Comparison of ENCODE assay signal across 16 mouse cellular contexts in genomic region chr2:74734451-74734850, GRCm38 (mm10). TPM values are rescaled to one million over a fixed set of nuclear protein-coding genes. Genes with fewer than 3 reads are reported as not detected.
DNase-seq lines count a peak whose midpoint lies in the region; ATAC-seq lines count a peak whose summit lies in the region.
"Had no signal": no experiment of that assay in that cellular context is flagged by ENCODE, and none has a peak within 500 bp of the region (broad histone marks: within the 10 kb centered on the region; RNA-seq: fewer than 3 reads in every experiment).

No protein-coding gene starts in this region.

- WGBS in liver, embryonic 11.5 days, result 5% methylated on average over 13 of the region's 13 CpGs
- under 1% methylated on average over 13 of the region's 13 CpGs for WGBS in hindbrain, embryonic 10.5 days
- 7% methylated on average over 13 of the region's 13 CpGs for WGBS in intestine, embryonic 14.5 days
- WGBS in neural tube, embryonic 14.5 days, result 5% methylated on average over 13 of the region's 13 CpGs

- peak; percentile 36 for DNase-seq in liver, embryonic 11.5 days (ENCODE audit: low spot score)
- DNase-seq in liver, result no peak
- peak; percentile 51 for DNase-seq in hindbrain, embryonic 10.5 days (ENCODE audit: low spot score)
- DNase-seq in intestine, embryonic 14.5 days (ENCODE audit: low spot score), result peak; percentile 74
- no peak for DNase-seq in gastrocnemius, postnatal 4 days (ENCODE audit: low spot score in 2 of 2)
- DNase-seq: cerebellum, postnatal 25 days; heart, postnatal 4 days; lung, postnatal 14 days had no signal

- no peaks in the 10 kb centered on the region; the same call in 1 of the 2 replicates for H3K4me1 ChIP-seq in liver, embryonic 11.5 days (replicated peaks; ENCODE audit: control insufficient read depth, insufficient read depth, low read length)
- H3K4me1 ChIP-seq in hindbrain, embryonic 10.5 days (replicated peaks), result peaks cover 17% of the 10 kb centered on the region
- H3K4me1 ChIP-seq in intestine, embryonic 14.5 days (replicated peaks; ENCODE audit: control insufficient read depth, insufficient read depth, low read length), result peaks cover 3% of the 10 kb centered on the region; the same call in 1 of the 2 replicates
- H3K4me1 ChIP-seq in neural tube, embryonic 14.5 days (ENCODE audit: control insufficient read depth, insufficient read depth, low read length), result peaks cover 88% of the 10 kb centered on the region

- H3K4me2 ChIP-seq in liver, embryonic 11.5 days, result no peak overlapping the region
- peak overlapping the region; percentile 49 for H3K4me2 ChIP-seq in intestine, embryonic 14.5 days (ENCODE audit: low read length)
- peak overlapping the region; percentile 66 for H3K4me2 ChIP-seq in neural tube, embryonic 14.5 days (ENCODE audit: low read depth, low read length)

- no peak for ATAC-seq in liver, embryonic 11.5 days (replicated peaks; ENCODE audit: low FRiP score)
- ATAC-seq in intestine, embryonic 14.5 days (replicated peaks; ENCODE audit: low FRiP score, low TSS enrichment, low read depth), result no peak; the same call in 1 of the 2 replicates
- peak; percentile 66 for ATAC-seq in neural tube, embryonic 14.5 days (ENCODE audit: low read depth)
- ATAC-seq in activated CD4-positive, CD25-positive, alpha-beta regulatory T cell, adult 4 months, result no peak

- H3K27ac ChIP-seq in liver, embryonic 11.5 days (ENCODE audit: low read depth, low read length), result no peak overlapping the region
- peak overlapping the region; percentile 84 for H3K27ac ChIP-seq in hindbrain, embryonic 10.5 days
- H3K27ac ChIP-seq in intestine, embryonic 14.5 days (ENCODE audit: low read depth), result peak overlapping the region; percentile 70
- peak overlapping the region; percentile 92 for H3K27ac ChIP-seq in neural tube, embryonic 14.5 days (ENCODE audit: low read depth, low read length)
- H3K27ac ChIP-seq: layer of hippocampus, adult 2 months; liver, embryonic 14.5 days had no signal

- no peaks in the 10 kb centered on the region for H3K36me3 ChIP-seq in liver, embryonic 11.5 days (ENCODE audit: control insufficient read depth, insufficient read depth, low read length)
- no peaks in the 10 kb centered on the region for H3K36me3 ChIP-seq in hindbrain, embryonic 10.5 days
- no peaks in the 10 kb centered on the region for H3K36me3 ChIP-seq in intestine, embryonic 14.5 days (ENCODE audit: control insufficient read depth, insufficient read depth, low read length)
- H3K36me3 ChIP-seq in neural tube, embryonic 14.5 days (ENCODE audit: control insufficient read depth, insufficient read depth, low read length), result peaks cover 7% of the 10 kb centered on the region; the same call in 1 of the 2 replicates

- H3K9me3 ChIP-seq in liver, embryonic 11.5 days (ENCODE audit: control insufficient read depth, low read length), result no peaks in the 10 kb centered on the region
- no peaks in the 10 kb centered on the region for H3K9me3 ChIP-seq in hindbrain, embryonic 10.5 days
- no peaks in the 10 kb centered on the region for H3K9me3 ChIP-seq in intestine, embryonic 14.5 days (ENCODE audit: control insufficient read depth, low read length)
- H3K9me3 ChIP-seq in neural tube, embryonic 14.5 days (ENCODE audit: control insufficient read depth, low read length), result no peaks in the 10 kb centered on the region

- no peak overlapping the region for H3K9ac ChIP-seq in liver, embryonic 11.5 days (ENCODE audit: low read depth, low read length)
- H3K9ac ChIP-seq in intestine, embryonic 14.5 days (ENCODE audit: low read length), result peak overlapping the region; percentile 43
- peak overlapping the region; percentile 62 for H3K9ac ChIP-seq in neural tube, embryonic 14.5 days (replicated peaks; ENCODE audit: low read depth, low read length)
- H3K9ac ChIP-seq: liver, embryonic 14.5 days had no signal

- H3K27me3 ChIP-seq in liver, embryonic 11.5 days (replicated peaks; ENCODE audit: control insufficient read depth, insufficient read depth, low read length), result peaks cover 98% of the 10 kb centered on the region
- H3K27me3 ChIP-seq in hindbrain, embryonic 10.5 days (ENCODE audit: insufficient read depth, poor library complexity, severe bottlenecking), result peaks cover 100% of the 10 kb centered on the region
- H3K27me3 ChIP-seq in intestine, embryonic 14.5 days (replicated peaks; ENCODE audit: control insufficient read depth, insufficient read depth, low read length), result peaks cover 97% of the 10 kb centered on the region
- no peaks in the 10 kb centered on the region for H3K27me3 ChIP-seq in neural tube, embryonic 14.5 days (ENCODE audit: control insufficient read depth, insufficient read depth, low read length)

- no peak overlapping the region for H3K4me3 ChIP-seq in liver, embryonic 11.5 days (ENCODE audit: low read depth, low read length)
- H3K4me3 ChIP-seq in hindbrain, embryonic 10.5 days, result peak overlapping the region; percentile 45
- H3K4me3 ChIP-seq in intestine, embryonic 14.5 days (ENCODE audit: low read depth, low read length), result peak overlapping the region; percentile 23; the same call in 1 of the 2 replicates
- peak overlapping the region; percentile 15; the same call in 1 of the 2 replicates for H3K4me3 ChIP-seq in neural tube, embryonic 14.5 days (ENCODE audit: low read depth, low read length)
- H3K4me3 ChIP-seq: erythroblast, embryonic 14.5 days; layer of hippocampus, adult 2 months had no signal

RNA-seq across cellular contexts. Expression of gene Gm28230, which starts 7.9 kb away (rescaled TPM):
- not detected in 2 replicates for polyA plus RNA-seq in liver, embryonic 11.5 days (2014; fragmentation: Nextera tagmentation; extraction: Ambion mirVana)
- not detected in 2 replicates for polyA plus RNA-seq in hindbrain, embryonic 10.5 days (2016; fragmentation: Nextera tagmentation; extraction: Ambion mirVana)
- polyA plus RNA-seq in intestine, embryonic 14.5 days (2014; fragmentation: Nextera tagmentation; extraction: Ambion mirVana), result 0.38 and 0.66 TPM in 2 replicates
- 1.4 and 2.5 TPM in 2 replicates for polyA plus RNA-seq in neural tube, embryonic 14.5 days (2014; fragmentation: Nextera tagmentation; extraction: Ambion mirVana)
- total RNA-seq in gastrocnemius, postnatal 4 days (2021), result under 1 TPM; 0.47 to 0.74 TPM
- not detected for polyA plus RNA-seq in activated CD4-positive, CD25-positive, alpha-beta regulatory T cell, adult 4 months (2017; shearing (Covaris generic))
- total RNA-seq: heart, postnatal 4 days; layer of hippocampus, adult 2 months; left cerebral cortex, postnatal 10 days; midbrain, postnatal 0 days had no signal
- polyA plus RNA-seq: erythroblast, embryonic 14.5 days; liver, embryonic 14.5 days; midbrain, postnatal 0 days had no signal

RNA-seq across cellular contexts. Expression of gene Hoxd4, which starts 22.7 kb away (rescaled TPM):
- polyA plus RNA-seq in liver, embryonic 11.5 days (2014; fragmentation: Nextera tagmentation; extraction: Ambion mirVana), result 0.14 and 0.18 TPM in 2 replicates
- 0.14 and 2.6 TPM in 2 replicates for polyA plus RNA-seq in hindbrain, embryonic 10.5 days (2016; fragmentation: Nextera tagmentation; extraction: Ambion mirVana)
- polyA plus RNA-seq in intestine, embryonic 14.5 days (2014; fragmentation: Nextera tagmentation; extraction: Ambion mirVana), result 1.6 and 2.9 TPM in 2 replicates
- polyA plus RNA-seq in neural tube, embryonic 14.5 days (2014; fragmentation: Nextera tagmentation; extraction: Ambion mirVana), result 4.7 and 5.5 TPM in 2 replicates
- total RNA-seq in gastrocnemius, postnatal 4 days (2021), result 1 to 10 TPM; 4.1 to 6.1 TPM
- polyA plus RNA-seq in activated CD4-positive, CD25-positive, alpha-beta regulatory T cell, adult 4 months (2017; shearing (Covaris generic)), result not detected
- total RNA-seq: layer of hippocampus, adult 2 months; left cerebral cortex, postnatal 10 days had no signal
- polyA plus RNA-seq: midbrain, postnatal 0 days had no signal

RNA-seq across cellular contexts. Expression of gene Hoxd3, which starts 22.7 kb away (rescaled TPM):
- polyA plus RNA-seq in liver, embryonic 11.5 days (2014; fragmentation: Nextera tagmentation; extraction: Ambion mirVana), result 0.47 and 0.87 TPM in 2 replicates
- 15.5 and 55.9 TPM in 2 replicates for polyA plus RNA-seq in hindbrain, embryonic 10.5 days (2016; fragmentation: Nextera tagmentation; extraction: Ambion mirVana)
- 27.6 and 27.8 TPM in 2 replicates for polyA plus RNA-seq in intestine, embryonic 14.5 days (2014; fragmentation: Nextera tagmentation; extraction: Ambion mirVana)
- polyA plus RNA-seq in neural tube, embryonic 14.5 days (2014; fragmentation: Nextera tagmentation; extraction: Ambion mirVana), result 13.5 and 13.9 TPM in 2 replicates
- total RNA-seq in gastrocnemius, postnatal 4 days (2021), result under 1 TPM in 1 of 2 experiments, not detected in 1; 0.12 TPM
- not detected for polyA plus RNA-seq in activated CD4-positive, CD25-positive, alpha-beta regulatory T cell, adult 4 months (2017; shearing (Covaris generic))
- total RNA-seq: layer of hippocampus, adult 2 months; left cerebral cortex, postnatal 10 days had no signal
- polyA plus RNA-seq: erythroblast, embryonic 14.5 days; midbrain, postnatal 0 days had no signal

RNA-seq across cellular contexts. Expression of gene Hoxd1, which starts 28.3 kb away (rescaled TPM):
- polyA plus RNA-seq in liver, embryonic 11.5 days (2014; fragmentation: Nextera tagmentation; extraction: Ambion mirVana), result 0.11 TPM in 1 of 2 replicates, not detected in the other
- 0.14 and 0.60 TPM in 2 replicates for polyA plus RNA-seq in hindbrain, embryonic 10.5 days (2016; fragmentation: Nextera tagmentation; extraction: Ambion mirVana)
- polyA plus RNA-seq in intestine, embryonic 14.5 days (2014; fragmentation: Nextera tagmentation; extraction: Ambion mirVana), result 0.62 TPM in 1 of 2 replicates, not detected in the other
- 0.32 and 4.6 TPM in 2 replicates for polyA plus RNA-seq in neural tube, embryonic 14.5 days (2014; fragmentation: Nextera tagmentation; extraction: Ambion mirVana)
- total RNA-seq in gastrocnemius, postnatal 4 days (2021), result under 1 TPM in 1 of 2 experiments, not detected in 1; 0.20 TPM
- not detected for polyA plus RNA-seq in activated CD4-positive, CD25-positive, alpha-beta regulatory T cell, adult 4 months (2017; shearing (Covaris generic))
- total RNA-seq: heart, postnatal 4 days; midbrain, postnatal 0 days had no signal
- polyA plus RNA-seq: erythroblast, embryonic 14.5 days; liver, embryonic 14.5 days; midbrain, postnatal 0 days; testis, adult 2 months had no signal

RNA-seq across cellular contexts. Expression of gene Hoxd8, which starts 30.0 kb away (rescaled TPM):
- polyA plus RNA-seq in liver, embryonic 11.5 days (2014; fragmentation: Nextera tagmentation; extraction: Ambion mirVana), result 0.82 and 1.2 TPM in 2 replicates
- polyA plus RNA-seq in hindbrain, embryonic 10.5 days (2016; fragmentation: Nextera tagmentation; extraction: Ambion mirVana), result not detected in 2 replicates
- polyA plus RNA-seq in intestine, embryonic 14.5 days (2014; fragmentation: Nextera tagmentation; extraction: Ambion mirVana), result 6.1 and 8.4 TPM in 2 replicates
- 19.9 and 23.6 TPM in 2 replicates for polyA plus RNA-seq in neural tube, embryonic 14.5 days (2014; fragmentation: Nextera tagmentation; extraction: Ambion mirVana)
- 10 to 100 TPM; 35.9 to 41.6 TPM for total RNA-seq in gastrocnemius, postnatal 4 days (2021)
- polyA plus RNA-seq in activated CD4-positive, CD25-positive, alpha-beta regulatory T cell, adult 4 months (2017; shearing (Covaris generic)), result not detected
- total RNA-seq: layer of hippocampus, adult 2 months; left cerebral cortex, postnatal 10 days had no signal
- polyA plus RNA-seq: erythroblast, embryonic 14.5 days; midbrain, postnatal 0 days had no signal

Comparison
In these comparisons a context has a peak if more than half of its experiments do, and no peak if none do; other contexts are left out.
1. DNase-seq: peak in liver, embryonic 11.5 days (single experiment), hindbrain, embryonic 10.5 days (single experiment) and intestine, embryonic 14.5 days (single experiment); none in liver (single experiment) and gastrocnemius, postnatal 4 days (0 of 2).